Mouse (Mus musculus) embryonic facial prominence, embryonic 11.5 days (tissue): Measurements from ENCODE around the gene Pou2f3. TPM values are rescaled to one million over a fixed set of nuclear protein-coding genes. Genes with fewer than 3 reads are reported as not detected.

ENCODE experiments used
- ATAC-seq: fragments of 200-750 bp; cut with Nextera tagmentation; replicated peaks from 2 replicates; pipeline ENCODE4 v1.8.0; 2017; ENCODE audit warnings: low read depth; ENCODE audit not compliant: insufficient number of reproducible peaks, low FRiP score, low TSS enrichment
- DNase-seq: peaks from one replicate; pipeline ENCODE4 v3.0.0-alpha.2; 2015; ENCODE audit warnings: low spot score
- H3K27ac ChIP-seq: fragments of 300-500 bp; sonication (generic); replicated peaks from 2 replicates; pipeline ENCODE4 v1.5.1; 2014; ENCODE audit warnings: mild to moderate bottlenecking, low read depth, low read length, control low read depth
- H3K27me3 ChIP-seq: fragments of 300-500 bp; sonication (generic); 2 replicates; pipeline ENCODE4 v1.6.1; 2014; ENCODE audit warnings: mild to moderate bottlenecking, low read length, moderate library complexity, mixed read lengths; ENCODE audit not compliant: control insufficient read depth, insufficient read depth
- H3K36me3 ChIP-seq: fragments of 300-500 bp; sonication (generic); replicated peaks from 2 replicates; pipeline ENCODE4 v1.6.1; 2014; ENCODE audit warnings: low read depth, mild to moderate bottlenecking, low read length, moderate library complexity, mixed read lengths; ENCODE audit not compliant: control insufficient read depth, insufficient read depth
- H3K4me1 ChIP-seq: fragments of 300-500 bp; sonication (generic); 2 replicates; pipeline ENCODE4 v1.6.1; 2014; ENCODE audit warnings: low read length, mixed read lengths; ENCODE audit not compliant: control insufficient read depth, insufficient read depth
- H3K4me2 ChIP-seq: fragments of 300-500 bp; sonication (generic); 2 replicates; pipeline ENCODE4 v1.6.1; 2014; ENCODE audit warnings: low read depth, mild to moderate bottlenecking, control low read depth, low read length, moderate library complexity
- H3K4me3 ChIP-seq: fragments of 300-500 bp; sonication (generic); 2 replicates; pipeline ENCODE4 v1.5.1; 2014; ENCODE audit warnings: low read depth, low read length, control low read depth
- H3K9ac ChIP-seq: fragments of 300-500 bp; sonication (generic); replicated peaks from 2 replicates; pipeline ENCODE4 v1.6.1; 2014; ENCODE audit warnings: mild to moderate bottlenecking, control low read depth, low read length
- H3K9me3 ChIP-seq: fragments of 300-500 bp; sonication (generic); replicated peaks from 2 replicates; pipeline ENCODE4 v1.6.1; 2016; ENCODE audit warnings: mild to moderate bottlenecking, low read length, inconsistent platforms, mixed read lengths; ENCODE audit not compliant: control insufficient read depth
- WGBS: fragments of 180-500 bp; shearing (Covaris S2); extraction: QIAGEN DNeasy Blood & Tissue Kit; methylation state at CpG from one replicate; pipeline ENCODE4 v1.1.7; 2014; 5-methylcytosine and 5-hydroxymethylcytosine counted together
- polyA plus RNA-seq: library from polyadenylated mRNA; unstranded; fragments of >200 nt; fragmentation: Nextera tagmentation; extraction: Ambion mirVana; gene quantifications from 2 replicates; pipeline ENCODE4 v1.2.1, GENCODE M21; 2014

Gene Pou2f3
- polyA plus RNA-seq, 1 experiment from 2014 or later = not detected

DNA sequence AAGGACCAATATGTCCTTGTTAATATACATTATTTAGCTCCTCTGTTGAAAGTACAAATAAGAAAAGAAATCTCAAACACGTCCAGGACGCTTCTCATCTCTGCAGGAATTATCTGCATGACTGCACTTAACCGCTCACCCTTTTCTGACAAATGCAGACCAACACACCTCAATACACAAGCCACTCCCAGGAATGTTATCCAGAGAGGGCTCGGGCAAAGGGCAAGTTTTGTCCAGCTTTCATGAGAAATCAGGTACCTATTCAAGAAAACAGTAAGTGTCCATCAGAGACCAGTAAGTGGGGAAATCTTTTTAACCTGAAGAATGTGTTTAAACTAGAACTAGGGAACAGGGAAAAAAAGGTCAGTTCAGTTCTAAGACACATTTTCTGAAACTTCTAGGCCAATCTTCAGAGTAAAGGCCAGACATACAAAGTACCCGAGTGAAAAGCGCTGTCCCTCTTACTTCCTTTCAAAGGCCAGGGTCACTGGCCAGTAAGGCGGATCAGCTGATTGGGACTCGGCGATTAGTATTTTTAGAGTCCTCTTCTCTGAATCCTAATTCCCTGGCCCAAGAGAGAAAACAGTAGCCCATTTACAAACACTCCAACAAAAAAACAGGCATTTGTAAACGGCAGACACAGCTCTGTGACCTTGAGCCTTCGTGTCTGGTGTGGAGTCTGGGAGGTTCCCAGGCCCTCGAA lies 94.6 kb downstream of the Pou2f3 start:
- peak overlapping the region; percentile 95 for H3K4me3 ChIP-seq
- H3K36me3 ChIP-seq = no peaks in the 10 kb centered on the region
- no peak overlapping the region for H3K27ac ChIP-seq
- WGBS = 23% methylated on average over 12 of the region's 12 CpGs
- ATAC-seq (no peak), DNase-seq (no peak)
- peak overlapping the region; percentile 80 for H3K9ac ChIP-seq
- no peaks in the 10 kb centered on the region for H3K9me3 ChIP-seq
- H3K4me1 ChIP-seq = no peaks in the 10 kb centered on the region
- H3K4me2 ChIP-seq = peak overlapping the region; percentile 87
- no peaks in the 10 kb centered on the region for H3K27me3 ChIP-seq

GRCm38 (mm10) chr9:43114833-43115232 lies 95.3 kb downstream of the Pou2f3 start:
- Histone ChIP-seq H3K27me3 (no peaks in the 10 kb centered on the region), H3K9me3 (no peaks in the 10 kb centered on the region), H3K36me3 (no peaks in the 10 kb centered on the region), H3K4me3 (no peak overlapping the region), H3K27ac (no peak overlapping the region), H3K4me2 (no peak overlapping the region), H3K4me1 (no peaks in the 10 kb centered on the region), H3K9ac (no peak overlapping the region)
- ATAC-seq (no peak), DNase-seq (no peak)
- WGBS = 84% methylated on average over 4 of the region's 4 CpGs

GRCm38 (mm10) chr9:43110286-43110980 lies 99.7 kb downstream of the Pou2f3 start:
- Histone ChIP-seq H3K27me3 (no peaks in the 10 kb centered on the region), H3K4me1 (no peaks in the 10 kb centered on the region; the same call in 1 of the 2 replicates), H3K9me3 (no peaks in the 10 kb centered on the region), H3K4me3 (no peak overlapping the region), H3K27ac (no peak overlapping the region), H3K9ac (no peak overlapping the region), H3K36me3 (no peaks in the 10 kb centered on the region), H3K4me2 (no peak overlapping the region)
- no peak for DNase-seq
- 86% methylated on average over 8 of the region's 8 CpGs for WGBS
- ATAC-seq = no peak

DNA sequence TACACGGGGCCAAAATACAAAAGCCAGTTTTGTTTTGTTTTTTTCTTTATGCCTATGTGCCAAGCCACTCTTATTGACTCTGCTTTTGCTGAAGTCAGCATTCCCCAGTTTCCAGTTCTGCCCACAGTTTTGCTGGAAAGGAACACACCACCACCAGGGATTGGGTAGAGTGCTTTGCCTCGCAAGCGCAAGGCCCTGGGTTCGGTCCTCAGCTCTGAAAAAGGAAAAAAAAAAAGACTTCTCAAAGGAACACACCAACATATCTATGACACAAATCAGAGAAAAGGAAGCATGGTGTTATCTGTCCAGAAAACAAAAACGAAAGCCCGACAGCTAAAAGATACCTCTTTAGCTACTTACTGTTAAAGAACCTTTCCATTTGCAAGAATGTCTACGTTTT lies 101.0 kb downstream of the Pou2f3 start:
- no peaks in the 10 kb centered on the region; the same call in 1 of the 2 replicates for H3K4me1 ChIP-seq
- no peak overlapping the region for H3K9ac ChIP-seq
- no peaks in the 10 kb centered on the region for H3K36me3 ChIP-seq
- no peaks in the 10 kb centered on the region for H3K9me3 ChIP-seq
- H3K4me3 ChIP-seq = no peak overlapping the region
- no peaks in the 10 kb centered on the region for H3K27me3 ChIP-seq
- ATAC-seq (no peak), DNase-seq (no peak)
- WGBS = 86% methylated on average over 7 of the region's 7 CpGs
- no peak overlapping the region for H3K4me2 ChIP-seq
- H3K27ac ChIP-seq = no peak overlapping the region

GRCm38 (mm10) chr9:43108721-43109120 lies 101.4 kb downstream of the Pou2f3 start:
- DNase-seq (no peak), ATAC-seq (no peak)
- no peak overlapping the region for H3K9ac ChIP-seq
- H3K4me1 ChIP-seq = no peaks in the 10 kb centered on the region; the same call in 1 of the 2 replicates
- H3K36me3 ChIP-seq = no peaks in the 10 kb centered on the region
- no peaks in the 10 kb centered on the region for H3K27me3 ChIP-seq
- H3K4me2 ChIP-seq = no peak overlapping the region
- no peaks in the 10 kb centered on the region for H3K9me3 ChIP-seq
- WGBS = 84% methylated on average over 3 of the region's 3 CpGs
- no peak overlapping the region for H3K27ac ChIP-seq
- no peak overlapping the region for H3K4me3 ChIP-seq

DNA sequence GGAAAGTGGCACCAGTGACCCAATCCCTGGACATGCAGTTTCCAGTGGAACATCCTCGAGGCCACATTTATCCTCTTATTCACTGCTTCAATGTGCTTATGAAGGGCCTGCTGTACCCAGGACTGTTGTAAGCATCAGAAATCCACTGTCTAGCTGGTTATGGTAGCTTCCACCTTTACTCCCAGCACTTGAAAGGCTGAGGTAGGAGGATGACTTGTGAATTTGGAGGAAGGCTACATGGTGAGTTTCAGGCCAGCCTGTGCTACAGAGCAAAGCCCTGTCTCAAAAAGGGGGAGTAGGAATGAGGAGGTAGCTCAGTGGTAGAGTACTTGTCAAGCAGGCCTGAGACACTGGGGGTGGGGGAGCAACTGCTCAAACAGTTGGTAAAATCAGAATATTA lies 102.1 kb downstream of the Pou2f3 start:
- Histone ChIP-seq H3K27me3 (no peaks in the 10 kb centered on the region), H3K4me3 (no peak overlapping the region), H3K4me2 (no peak overlapping the region), H3K4me1 (no peaks in the 10 kb centered on the region; the same call in 1 of the 2 replicates), H3K9me3 (no peaks in the 10 kb centered on the region), H3K36me3 (no peaks in the 10 kb centered on the region), H3K9ac (no peak overlapping the region), H3K27ac (no peak overlapping the region)
- no peak for ATAC-seq
- no peak for DNase-seq
- 81% methylated on average over 1 of the region's 1 CpGs for WGBS

GRCm38 (mm10) chr9:43107555-43107954 lies 102.6 kb downstream of the Pou2f3 start:
- Histone ChIP-seq H3K4me1 (no peaks in the 10 kb centered on the region; the same call in 1 of the 2 replicates), H3K9ac (no peak overlapping the region), H3K4me3 (no peak overlapping the region), H3K9me3 (no peaks in the 10 kb centered on the region), H3K27me3 (no peaks in the 10 kb centered on the region), H3K36me3 (no peaks in the 10 kb centered on the region), H3K4me2 (no peak overlapping the region), H3K27ac (no peak overlapping the region)
- no peak for ATAC-seq
- 65% methylated on average over 5 of the region's 5 CpGs for WGBS
- no peak for DNase-seq

DNA sequence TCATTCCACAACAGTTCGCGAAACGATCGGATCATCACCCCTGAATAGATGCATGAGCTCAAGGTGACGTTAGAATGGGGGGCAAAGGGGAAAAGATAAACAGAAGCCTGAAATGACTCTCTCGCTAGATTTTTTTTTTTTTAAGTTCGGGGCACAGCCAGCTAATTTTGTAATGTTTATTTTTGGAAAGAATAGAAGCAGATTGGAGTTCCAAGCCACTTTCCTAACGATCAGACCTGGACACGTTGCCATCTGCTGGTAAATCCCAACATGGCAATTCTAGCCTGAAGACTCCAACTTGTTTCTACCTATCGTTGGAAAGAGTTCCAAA lies 103.0 kb downstream of the Pou2f3 start, which contains the start of gene Arhgef12:
Arhgef12 (minus strand) TSS at position 53 of the 331 bp plus-strand sequence.
- Histone ChIP-seq H3K4me1 (no peaks in the 10 kb centered on the region; the same call in 1 of the 2 replicates), H3K9me3 (no peaks in the 10 kb centered on the region)
- 34% methylated on average over 10 of the region's 10 CpGs for WGBS

More for the DNA sequence above, 103.0 kb downstream of the Pou2f3 start, which contains the start of gene Arhgef12:
- Histone ChIP-seq H3K36me3 (no peaks in the 10 kb centered on the region), H3K4me3 (peak within 1 kb of the TSS; percentile 64), H3K27me3 (no peaks in the 10 kb centered on the region), H3K27ac (peak within 1 kb of the TSS; percentile 77), H3K9ac (peak within 1 kb of the TSS; percentile 88), H3K4me2 (peak within 1 kb of the TSS; percentile 63)
- ATAC-seq (no peak), DNase-seq (peak; percentile 67)
